Mouse (Mus musculus): ENCODE measurements around the gene Ccdc141.

Gene Ccdc141

GRCm38 (mm10) chr2:77170633-77171105, at the start of gene Ccdc141:
Gene Ccdc141, minus strand, starts transcription at chr2:77170636.
- DNase-seq (ENCODE audit: low spot score): no peak

DNA sequence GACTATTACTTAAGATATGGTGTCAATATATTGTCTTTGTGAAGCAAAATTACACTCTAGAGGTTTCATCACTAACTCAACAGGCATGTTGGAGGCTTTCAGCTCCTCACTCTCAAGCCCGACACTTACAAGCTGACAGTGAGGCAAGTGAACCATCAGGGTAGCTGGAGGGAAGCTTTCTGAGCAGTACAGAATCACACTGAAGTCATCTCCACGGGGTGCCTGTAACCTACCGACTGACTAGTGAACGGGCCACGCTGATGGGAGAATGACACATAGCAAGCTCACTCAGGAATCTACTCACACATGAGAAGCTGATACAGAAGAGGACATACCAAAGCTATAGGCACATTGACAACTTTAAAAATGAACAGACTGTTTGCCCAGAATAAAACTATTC, 42.4 kb upstream of the Ccdc141 start:
- DNase-seq (ENCODE audit: low spot score): no peak

- DNase-seq (ENCODE audit: low spot score): no peak
These were observed 36.5 kb upstream of the Ccdc141 start for GRCm38 (mm10) chr2:77206951-77207350.

DNA sequence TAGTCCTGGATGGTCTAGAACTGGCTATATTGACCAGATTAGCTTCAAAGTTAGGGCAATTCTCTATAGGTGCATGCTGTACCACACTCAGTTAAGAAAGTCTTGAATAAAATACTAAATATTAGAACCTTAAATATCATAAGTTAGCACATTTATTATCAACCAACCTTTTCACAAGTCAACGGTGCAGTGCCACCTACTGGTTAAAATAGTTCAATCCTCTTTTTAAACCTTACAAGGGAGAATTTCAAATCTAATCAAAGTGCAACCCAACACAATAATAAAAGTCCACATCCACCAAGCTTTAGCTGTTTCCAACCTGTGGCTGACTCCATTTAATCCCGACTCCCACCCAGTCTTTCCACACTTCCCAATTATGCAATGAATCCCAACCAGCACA, 33.5 kb upstream of the Ccdc141 start:
- DNase-seq (ENCODE audit: low spot score): no peak

DNA sequence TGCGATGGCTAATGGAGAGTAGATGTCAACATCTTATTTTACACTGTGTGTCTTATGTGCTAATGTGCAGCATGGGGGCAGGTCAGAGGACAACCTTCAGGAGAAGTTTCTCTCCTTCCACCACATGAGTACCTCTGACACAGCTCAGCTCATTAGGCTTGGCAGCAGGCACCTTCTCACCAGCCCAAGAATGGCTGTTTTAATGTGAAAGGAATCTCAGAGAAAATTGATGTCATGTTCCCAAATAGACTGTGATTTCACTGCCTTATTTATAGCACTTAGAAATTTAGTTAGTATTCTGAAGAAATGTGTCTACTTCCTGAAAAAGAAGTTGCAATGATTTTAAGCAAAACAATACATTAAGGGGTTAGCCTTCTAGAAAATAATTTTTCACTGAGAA, 31.5 kb upstream of the Ccdc141 start:
- no peak for DNase-seq (ENCODE audit: low spot score)

- no peak for DNase-seq (ENCODE audit: low spot score)
These were observed 30.6 kb upstream of the Ccdc141 start for GRCm38 (mm10) chr2:77200958-77201614.

DNA sequence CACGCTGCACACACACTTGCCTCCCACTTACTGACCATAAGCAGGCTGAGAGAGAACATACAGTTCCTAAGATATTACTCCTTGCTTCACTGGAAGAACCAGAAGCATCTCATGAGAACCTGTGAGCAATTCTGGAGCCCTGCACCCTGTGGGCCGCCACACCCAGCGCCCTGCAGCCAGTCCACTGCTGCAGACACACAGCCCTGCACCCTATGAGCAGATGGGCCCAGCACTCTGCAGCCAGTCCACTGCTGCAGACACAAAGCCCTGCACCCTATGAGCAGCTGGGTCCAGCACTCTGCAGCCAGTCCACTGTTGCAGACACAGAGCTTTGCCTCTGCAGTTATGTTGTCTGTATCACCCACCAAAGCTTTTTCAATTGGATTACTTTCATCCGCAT, 29.9 kb upstream of the Ccdc141 start:
- DNase-seq (ENCODE audit: low spot score): no peak

GRCm38 (mm10) chr2:77198246-77198645, 27.8 kb upstream of the Ccdc141 start:
- no peak for DNase-seq (ENCODE audit: low spot score)

DNA sequence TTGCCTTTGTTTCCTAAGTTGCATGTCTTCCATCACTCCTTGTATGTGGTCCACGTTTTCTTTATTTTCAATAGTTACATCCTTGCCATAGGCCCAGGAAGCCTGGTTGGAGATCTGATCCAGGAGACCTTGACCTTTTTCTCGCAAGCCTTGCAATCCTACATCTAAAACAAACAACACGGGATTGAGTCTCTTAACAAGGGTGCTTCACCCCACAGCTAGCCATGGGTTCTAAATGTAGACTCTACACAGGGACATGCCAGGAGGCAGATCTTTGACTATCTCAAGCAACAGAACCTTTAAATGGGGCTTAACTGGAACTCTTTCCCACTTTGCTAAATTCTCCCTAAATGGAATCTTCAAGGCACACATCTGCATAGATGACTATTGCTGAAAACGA, 26.4 kb upstream of the Ccdc141 start:
- no peak for DNase-seq (ENCODE audit: low spot score)

- DNase-seq (ENCODE audit: low spot score): no peak
These were observed 24.6 kb upstream of the Ccdc141 start for GRCm38 (mm10) chr2:77195056-77195455.

DNA sequence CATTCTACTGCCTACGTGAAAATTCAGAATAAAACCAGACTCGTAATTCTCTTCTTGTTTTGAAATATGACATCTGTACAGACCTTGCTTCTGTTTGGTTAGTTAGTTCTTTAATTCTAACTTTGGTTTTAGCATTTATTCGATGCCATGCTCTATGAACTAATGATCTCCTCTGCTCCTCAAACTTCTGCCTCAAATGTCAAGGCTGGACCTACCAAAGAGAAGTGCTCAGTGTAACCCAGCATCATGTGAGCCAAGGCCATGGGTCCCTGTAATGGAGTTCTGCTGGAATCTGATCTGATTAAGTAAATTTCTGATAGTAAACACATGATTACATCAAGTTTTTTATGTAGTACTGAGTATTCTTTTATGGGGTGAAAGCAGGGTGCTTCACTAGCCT, 21.4 kb upstream of the Ccdc141 start:
- DNase-seq (ENCODE audit: low spot score): no peak

- DNase-seq (ENCODE audit: low spot score): no peak
These were observed 20.5 kb upstream of the Ccdc141 start for GRCm38 (mm10) chr2:77190891-77191290.

DNA sequence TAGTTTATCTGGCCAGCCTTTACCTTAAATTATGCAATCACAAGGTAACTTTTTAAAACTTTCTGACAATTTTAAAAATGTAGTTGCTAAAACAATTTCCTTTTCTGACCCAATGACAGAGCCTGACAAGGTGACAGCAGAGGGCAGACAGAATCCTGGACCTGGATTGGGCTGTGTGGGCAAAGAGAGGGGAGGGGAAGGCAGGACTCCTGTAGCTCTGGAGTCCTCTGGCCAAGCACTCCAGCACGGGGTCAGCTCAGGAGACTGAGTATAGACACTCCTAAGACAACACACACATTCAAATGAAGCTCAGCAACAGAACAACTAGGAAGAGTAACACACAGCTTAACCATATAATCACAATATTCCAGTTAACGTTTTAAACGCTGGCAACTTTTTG, 19.9 kb upstream of the Ccdc141 start:
- DNase-seq (ENCODE audit: low spot score): no peak

GRCm38 (mm10) chr2:77189671-77190070, 19.2 kb upstream of the Ccdc141 start:
- DNase-seq (ENCODE audit: low spot score): no peak

GRCm38 (mm10) chr2:77187501-77187900, 17.1 kb upstream of the Ccdc141 start:
- no peak for DNase-seq (ENCODE audit: low spot score)

- no peak for DNase-seq (ENCODE audit: low spot score)
These were observed 16.5 kb upstream of the Ccdc141 start for GRCm38 (mm10) chr2:77186912-77187311.

DNA sequence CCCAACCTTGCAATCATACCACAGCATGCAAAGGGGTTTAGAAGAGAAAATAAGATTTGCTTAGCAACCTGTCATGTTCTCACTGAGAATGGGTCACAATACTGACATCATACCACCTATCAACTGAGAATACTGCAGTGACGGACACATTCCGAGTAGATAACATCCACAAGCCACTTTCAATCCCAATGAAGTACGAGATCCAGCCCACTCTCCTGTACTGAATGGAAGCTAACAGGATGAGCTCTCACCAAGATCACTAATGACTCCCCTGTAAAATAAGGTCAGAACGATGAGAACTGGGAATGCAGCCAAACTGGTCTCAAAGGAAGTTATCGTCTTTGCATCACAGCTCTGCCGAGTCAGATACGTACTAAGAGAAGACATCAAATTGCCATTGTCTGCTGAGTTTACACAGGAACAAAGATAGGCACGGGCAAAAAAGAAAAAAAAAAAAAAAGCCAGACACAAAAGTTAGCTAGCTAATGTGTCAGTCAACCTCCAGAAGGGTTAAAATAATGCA, 13.7 kb upstream of the Ccdc141 start:
- no peak for DNase-seq (ENCODE audit: low spot score)

DNA sequence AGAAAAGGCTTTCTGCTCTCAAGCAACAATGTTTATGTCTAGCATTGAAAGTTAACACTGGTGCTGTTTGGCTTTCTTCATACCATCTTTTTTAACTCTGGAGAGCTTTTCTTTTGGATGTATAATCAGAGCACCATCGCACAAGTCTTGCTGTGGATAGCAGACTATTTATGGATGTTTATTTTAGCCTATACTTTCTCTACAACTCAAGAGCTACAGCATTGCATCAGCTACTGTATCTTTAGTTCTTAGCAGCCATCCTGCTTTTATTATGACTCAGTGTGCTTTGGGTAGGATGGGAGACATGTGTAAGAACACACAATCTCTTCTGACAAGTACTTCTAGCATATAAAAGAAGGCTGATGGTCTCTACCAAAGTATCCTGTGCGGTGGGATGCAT, 13.2 kb upstream of the Ccdc141 start:
- DNase-seq (ENCODE audit: low spot score): no peak

DNA sequence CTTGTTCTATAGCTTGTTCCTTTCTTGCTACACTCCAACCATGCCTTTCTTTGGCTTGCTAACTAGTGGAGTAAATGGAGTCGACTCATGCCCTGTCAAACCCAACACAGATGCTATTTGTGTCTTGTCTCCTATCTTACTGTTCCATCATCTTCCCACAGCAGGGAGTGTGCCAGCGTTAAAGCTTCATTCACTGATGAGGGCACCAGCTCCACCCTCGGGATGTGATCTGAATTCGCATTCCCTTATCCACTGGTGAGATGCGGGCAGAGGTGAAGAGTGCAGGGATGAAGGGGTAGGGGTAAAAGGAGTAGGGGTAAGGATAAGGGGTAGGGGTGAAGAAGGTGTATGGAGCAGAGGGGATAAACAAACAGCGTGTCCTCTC, 12.6 kb upstream of the Ccdc141 start:
- DNase-seq (ENCODE audit: low spot score): no peak

DNA sequence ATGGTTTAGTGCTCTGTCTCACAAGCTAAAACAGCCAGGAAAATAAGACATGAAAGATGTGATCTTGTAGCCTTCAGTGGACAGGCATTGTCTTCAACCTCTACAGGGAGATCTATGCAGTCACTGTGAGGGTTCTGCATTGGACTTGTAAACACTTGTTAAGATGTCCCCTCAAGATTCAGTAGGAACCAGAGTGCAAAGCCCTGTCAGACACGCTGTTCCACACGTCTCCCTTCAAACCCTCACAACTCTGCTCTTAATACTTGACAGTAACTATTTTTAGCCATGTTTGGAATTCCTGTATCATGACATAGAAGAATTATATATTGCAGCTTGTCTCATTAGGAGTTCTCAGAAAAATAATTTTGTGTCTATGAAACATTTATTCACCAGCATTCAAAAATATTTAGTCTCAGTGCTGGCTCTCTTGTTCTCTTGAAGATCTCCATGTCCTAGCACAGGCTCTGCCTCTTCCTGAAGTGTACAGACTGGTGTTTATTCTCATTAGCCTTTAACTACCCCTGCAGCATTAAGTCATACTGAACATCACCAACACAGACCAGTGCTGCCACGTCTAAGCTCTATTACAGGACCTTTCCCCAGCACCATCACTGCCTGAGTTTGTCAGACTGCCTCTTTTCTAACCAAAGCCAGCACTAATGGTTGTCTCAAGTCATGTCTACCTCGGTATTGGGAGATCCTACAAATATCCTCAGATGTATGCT, 12.0 kb upstream of the Ccdc141 start:
- no peak for DNase-seq (ENCODE audit: low spot score)

DNA sequence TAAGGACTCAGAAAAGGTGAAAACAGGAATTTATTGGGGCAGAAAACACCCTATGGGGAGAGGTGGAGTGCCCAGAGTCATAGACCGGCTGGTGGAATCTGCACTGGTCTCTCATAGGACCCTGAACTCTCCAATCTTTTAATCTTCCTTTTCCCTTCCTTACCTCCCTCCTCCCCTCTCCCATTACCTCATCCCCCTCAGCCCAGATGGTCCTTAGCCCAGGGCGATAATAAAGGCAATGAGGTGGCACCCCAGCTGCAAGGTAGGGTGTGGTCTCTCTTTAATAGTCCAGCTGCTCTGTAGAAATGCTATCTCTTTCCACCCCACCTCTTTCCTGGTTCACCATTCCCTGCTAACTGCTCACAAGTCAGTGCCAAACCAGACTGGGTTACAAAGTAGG, 7.0 kb upstream of the Ccdc141 start:
- DNase-seq (ENCODE audit: low spot score): no peak

GRCm38 (mm10) chr2:77176413-77176812, 6.0 kb upstream of the Ccdc141 start:
- no peak for DNase-seq (ENCODE audit: low spot score)

- DNase-seq (ENCODE audit: low spot score): no peak
These were observed 5.0 kb upstream of the Ccdc141 start for GRCm38 (mm10) chr2:77175411-77175810.

GRCm38 (mm10) chr2:77174313-77174712, 3.9 kb upstream of the Ccdc141 start:
- DNase-seq (ENCODE audit: low spot score): no peak
